Mouse (Mus musculus): ENCODE results near the gene B4galnt1. TPM values are rescaled to one million over a fixed set of nuclear protein-coding genes. Genes with fewer than 3 reads are reported as not detected.

The B4galnt1 gene
- polyA plus RNA-seq, 1 experiment from 2014 or later = 12.3 TPM

- Histone ChIP-seq H3K27ac (no peak overlapping the region), H3K4me2 (no peak overlapping the region), H3K9ac (no peak overlapping the region), H3K9me3 (no peaks in the 10 kb centered on the region), H3K36me3 (no peaks in the 10 kb centered on the region), H3K4me3 (no peak overlapping the region), H3K27me3 (peaks cover 73% of the 10 kb centered on the region), H3K4me1 (peaks cover 36% of the 10 kb centered on the region)
- WGBS = 35% methylated on average over 3 of the region's 3 CpGs
- ATAC-seq (ENCODE audit: insufficient number of reproducible peaks, low FRiP score, low TSS enrichment, low read depth) = no peak
Observed at GRCm38 (mm10) chr10:127176228-127176627, 11.2 kb downstream of the B4galnt1 start.

GRCm38 (mm10) chr10:127176756-127177155 is 11.7 kb downstream of the B4galnt1 start:
- WGBS = 6% methylated on average over 7 of the region's 7 CpGs
- H3K27me3 ChIP-seq = peaks cover 73% of the 10 kb centered on the region
- peaks cover under 1% of the 10 kb centered on the region; the same call in 1 of the 2 replicates for H3K36me3 ChIP-seq
- no peak for ATAC-seq (ENCODE audit: insufficient number of reproducible peaks, low FRiP score, low TSS enrichment, low read depth)
- no peak overlapping the region for H3K4me2 ChIP-seq
- H3K4me3 ChIP-seq = no peak overlapping the region
- no peak overlapping the region for H3K27ac ChIP-seq
- H3K9ac ChIP-seq = no peak overlapping the region
- H3K9me3 ChIP-seq = no peaks in the 10 kb centered on the region
- peaks cover 32% of the 10 kb centered on the region for H3K4me1 ChIP-seq

- peak overlapping the region; percentile 35; the same call in 1 of the 2 replicates for H3K4me3 ChIP-seq
- peaks cover 30% of the 10 kb centered on the region for H3K4me1 ChIP-seq
- no peaks in the 10 kb centered on the region for H3K9me3 ChIP-seq
- WGBS = 25% methylated on average over 9 of the region's 9 CpGs
- no peak overlapping the region for H3K27ac ChIP-seq
- peaks cover 73% of the 10 kb centered on the region for H3K27me3 ChIP-seq
- ATAC-seq (ENCODE audit: insufficient number of reproducible peaks, low FRiP score, low TSS enrichment, low read depth) = no peak
- no peak overlapping the region for H3K9ac ChIP-seq
- peaks cover 5% of the 10 kb centered on the region for H3K36me3 ChIP-seq
- H3K4me2 ChIP-seq = peak overlapping the region; percentile 57
Observed at GRCm38 (mm10) chr10:127177235-127177634, 12.2 kb downstream of the B4galnt1 start.

GRCm38 (mm10) chr10:127177719-127178118 is 12.7 kb downstream of the B4galnt1 start:
- H3K36me3 ChIP-seq = peaks cover 10% of the 10 kb centered on the region
- peak overlapping the region; percentile 57 for H3K4me2 ChIP-seq
- H3K4me1 ChIP-seq = peaks cover 30% of the 10 kb centered on the region
- H3K9me3 ChIP-seq = no peaks in the 10 kb centered on the region
- H3K4me3 ChIP-seq = peak overlapping the region; percentile 35
- 1% methylated on average over 23 of the region's 23 CpGs for WGBS
- ATAC-seq (ENCODE audit: insufficient number of reproducible peaks, low FRiP score, low TSS enrichment, low read depth) = peak; percentile 40; the same call in 1 of the 2 replicates
- peaks cover 72% of the 10 kb centered on the region for H3K27me3 ChIP-seq
- no peak overlapping the region for H3K27ac ChIP-seq
- H3K9ac ChIP-seq = no peak overlapping the region

GRCm38 (mm10) chr10:127178286-127179027 is 13.4 kb downstream of the B4galnt1 start:
- Histone ChIP-seq H3K36me3 (peaks cover 18% of the 10 kb centered on the region), H3K4me2 (peak overlapping the region; percentile 57), H3K27me3 (peaks cover 67% of the 10 kb centered on the region), H3K9me3 (no peaks in the 10 kb centered on the region), H3K4me3 (peak overlapping the region; percentile 35), H3K4me1 (peaks cover 30% of the 10 kb centered on the region), H3K27ac (no peak overlapping the region), H3K9ac (no peak overlapping the region)
- 5% methylated on average over 41 of the region's 41 CpGs for WGBS
- no peak for ATAC-seq (ENCODE audit: insufficient number of reproducible peaks, low FRiP score, low TSS enrichment, low read depth)

GRCm38 (mm10) chr10:127179871-127180694 is 15.1 kb downstream of the B4galnt1 start, which contains the start of gene Slc26a10:
TSS of gene Slc26a10 (minus strand) at chr10:127180645.
- H3K4me1 ChIP-seq = peaks cover 38% of the 10 kb centered on the region
- WGBS = under 1% methylated on average over 34 of the region's 34 CpGs
- peaks cover 34% of the 10 kb centered on the region for H3K36me3 ChIP-seq
- peaks cover 63% of the 10 kb centered on the region for H3K27me3 ChIP-seq
- H3K4me2 ChIP-seq = peak within 1 kb of the TSS; percentile 42
- H3K27ac ChIP-seq = no peak within 1 kb of the TSS
- peak within 1 kb of the TSS; percentile 19 for H3K4me3 ChIP-seq
- no peak for ATAC-seq (ENCODE audit: insufficient number of reproducible peaks, low FRiP score, low TSS enrichment, low read depth)
- no peak within 1 kb of the TSS for H3K9ac ChIP-seq
- no peaks in the 10 kb centered on the region for H3K9me3 ChIP-seq

GRCm38 (mm10) chr10:127180695-127181047 is 15.6 kb downstream of the B4galnt1 start:
- H3K9ac ChIP-seq = no peak overlapping the region
- no peaks in the 10 kb centered on the region for H3K9me3 ChIP-seq
- H3K36me3 ChIP-seq = peaks cover 40% of the 10 kb centered on the region
- H3K4me1 ChIP-seq = peaks cover 38% of the 10 kb centered on the region
- peaks cover 63% of the 10 kb centered on the region for H3K27me3 ChIP-seq
- ATAC-seq (ENCODE audit: insufficient number of reproducible peaks, low FRiP score, low TSS enrichment, low read depth) = no peak
- H3K4me3 ChIP-seq = no peak overlapping the region
- WGBS = 35% methylated on average over 3 of the region's 3 CpGs
- H3K27ac ChIP-seq = no peak overlapping the region
- peak overlapping the region; percentile 42 for H3K4me2 ChIP-seq

- Histone ChIP-seq H3K36me3 (peaks cover 49% of the 10 kb centered on the region), H3K4me2 (no peak overlapping the region), H3K4me1 (peaks cover 38% of the 10 kb centered on the region), H3K27ac (no peak overlapping the region), H3K27me3 (peaks cover 55% of the 10 kb centered on the region), H3K4me3 (no peak overlapping the region), H3K9me3 (no peaks in the 10 kb centered on the region), H3K9ac (no peak overlapping the region)
- ATAC-seq (ENCODE audit: insufficient number of reproducible peaks, low FRiP score, low TSS enrichment, low read depth) = no peak
- WGBS = 74% methylated on average over 6 of the region's 6 CpGs
Observed at GRCm38 (mm10) chr10:127181566-127181965, 16.5 kb downstream of the B4galnt1 start.

- ATAC-seq (ENCODE audit: insufficient number of reproducible peaks, low FRiP score, low TSS enrichment, low read depth) = no peak
- Histone ChIP-seq H3K4me1 (peaks cover 34% of the 10 kb centered on the region), H3K4me2 (no peak overlapping the region), H3K9ac (no peak overlapping the region), H3K27ac (no peak overlapping the region), H3K27me3 (peaks cover 45% of the 10 kb centered on the region), H3K36me3 (peaks cover 56% of the 10 kb centered on the region), H3K4me3 (no peak overlapping the region), H3K9me3 (no peaks in the 10 kb centered on the region)
- 91% methylated on average over 4 of the region's 4 CpGs for WGBS
Observed at GRCm38 (mm10) chr10:127182624-127183023, 17.6 kb downstream of the B4galnt1 start.

GRCm38 (mm10) chr10:127183759-127184158 is 18.7 kb downstream of the B4galnt1 start:
- Histone ChIP-seq H3K27ac (no peak overlapping the region), H3K36me3 (peaks cover 56% of the 10 kb centered on the region), H3K9ac (no peak overlapping the region), H3K9me3 (no peaks in the 10 kb centered on the region), H3K27me3 (peaks cover 35% of the 10 kb centered on the region), H3K4me2 (no peak overlapping the region), H3K4me3 (no peak overlapping the region), H3K4me1 (peaks cover 31% of the 10 kb centered on the region)
- 20% methylated on average over 20 of the region's 20 CpGs for WGBS
- ATAC-seq (ENCODE audit: insufficient number of reproducible peaks, low FRiP score, low TSS enrichment, low read depth) = no peak

GRCm38 (mm10) chr10:127185101-127185500 is 20.1 kb downstream of the B4galnt1 start:
- Histone ChIP-seq H3K9me3 (no peaks in the 10 kb centered on the region), H3K9ac (no peak overlapping the region), H3K36me3 (peaks cover 56% of the 10 kb centered on the region), H3K4me2 (no peak overlapping the region), H3K27ac (no peak overlapping the region), H3K27me3 (peaks cover 21% of the 10 kb centered on the region), H3K4me3 (no peak overlapping the region), H3K4me1 (peaks cover 29% of the 10 kb centered on the region)
- 72% methylated on average over 9 of the region's 9 CpGs for WGBS
- no peak for ATAC-seq (ENCODE audit: insufficient number of reproducible peaks, low FRiP score, low TSS enrichment, low read depth)

GRCm38 (mm10) chr10:127185506-127185905 is 20.5 kb downstream of the B4galnt1 start:
- H3K27ac ChIP-seq = no peak overlapping the region
- H3K9me3 ChIP-seq = no peaks in the 10 kb centered on the region
- ATAC-seq (ENCODE audit: insufficient number of reproducible peaks, low FRiP score, low TSS enrichment, low read depth) = no peak
- H3K27me3 ChIP-seq = peaks cover 17% of the 10 kb centered on the region
- H3K4me1 ChIP-seq = peaks cover 29% of the 10 kb centered on the region
- peaks cover 56% of the 10 kb centered on the region for H3K36me3 ChIP-seq
- no peak overlapping the region for H3K4me3 ChIP-seq
- H3K9ac ChIP-seq = no peak overlapping the region
- H3K4me2 ChIP-seq = no peak overlapping the region
- 85% methylated on average over 15 of the region's 15 CpGs for WGBS

Data from limb, embryonic 15.5 days (tissue).